Mouse (Mus musculus) intestine, postnatal 0 days (tissue): ENCODE measurements around the gene P2rx3. TPM values are rescaled to one million over a fixed set of nuclear protein-coding genes. Genes with fewer than 3 reads are reported as not detected.

ENCODE experiments used
- ATAC-seq: fragments of 200-750 bp; cut with Nextera tagmentation; 2 replicates; pipeline ENCODE4 v1.8.0; 2017; ENCODE audit warnings: mild to moderate bottlenecking, moderate TSS enrichment, moderate library complexity
- H3K27ac ChIP-seq: fragments of 300-500 bp; sonication (generic); 2 replicates; pipeline ENCODE4 v1.5.1; 2014; ENCODE audit warnings: mild to moderate bottlenecking, low read depth, low read length, moderate library complexity
- H3K27me3 ChIP-seq: fragments of 300-500 bp; sonication (generic); replicated peaks from 2 replicates; pipeline ENCODE4 v1.6.1; 2014; ENCODE audit warnings: low read length, mixed read lengths; ENCODE audit not compliant: control insufficient read depth, insufficient read depth
- H3K36me3 ChIP-seq: fragments of 300-500 bp; sonication (generic); 2 replicates; pipeline ENCODE4 v1.6.1; 2014; ENCODE audit warnings: mild to moderate bottlenecking, moderate library complexity; ENCODE audit not compliant: control insufficient read depth, insufficient read depth
- H3K4me1 ChIP-seq: fragments of 300-500 bp; sonication (generic); replicated peaks from 2 replicates; pipeline ENCODE4 v1.6.1; 2014; ENCODE audit warnings: antibody characterized with exemption, low read length, mixed read lengths; ENCODE audit not compliant: control insufficient read depth, insufficient read depth
- H3K4me2 ChIP-seq: fragments of 300-500 bp; sonication (generic); replicated peaks from 2 replicates; pipeline ENCODE4 v1.6.1; 2014; ENCODE audit warnings: low read depth, mild to moderate bottlenecking, moderate library complexity
- H3K4me3 ChIP-seq: fragments of 300-500 bp; sonication (generic); 2 replicates; pipeline ENCODE4 v1.5.1; 2014; ENCODE audit warnings: low read depth, low read length
- H3K9ac ChIP-seq: fragments of 300-500 bp; sonication (generic); 2 replicates; pipeline ENCODE4 v1.6.1; 2014; ENCODE audit warnings: mild to moderate bottlenecking, low read depth, low read length
- H3K9me3 ChIP-seq: fragments of 300-500 bp; sonication (generic); 2 replicates; pipeline ENCODE4 v1.6.1; 2016; ENCODE audit warnings: mixed run types; ENCODE audit not compliant: control insufficient read depth
- CTCF ChIP-seq: sonication (generic); IDR thresholded peaks from 2 replicates; pipeline ENCODE4 v1.5.1; 2016; ENCODE audit warnings: low read depth, mild to moderate bottlenecking, control low read depth, antibody characterized with exemption, moderate library complexity
- WGBS: fragments of 180-500 bp; shearing (Covaris S2); extraction: QIAGEN DNeasy Blood & Tissue Kit; methylation state at CpG from one replicate; pipeline ENCODE4 v1.1.7; 2014; 5-methylcytosine and 5-hydroxymethylcytosine counted together
- polyA plus RNA-seq: library from polyadenylated mRNA; unstranded; fragments of >200 nt; fragmentation: Nextera tagmentation; extraction: Ambion mirVana; gene quantifications from 2 replicates; pipeline ENCODE4 v1.2.1, GENCODE M21; 2015

The P2rx3 gene
- polyA plus RNA-seq, 1 experiment from 2014 or later: 0.26 TPM

- Histone ChIP-seq H3K4me2 (no peak overlapping the region), H3K36me3 (no peaks in the 10 kb centered on the region), H3K4me1 (peaks cover 13% of the 10 kb centered on the region), H3K4me3 (no peak overlapping the region), H3K9ac (no peak overlapping the region), H3K27me3 (no peaks in the 10 kb centered on the region), H3K27ac (no peak overlapping the region), H3K9me3 (no peaks in the 10 kb centered on the region)
- peak; percentile 24; the same call in 1 of the 2 replicates for TF ChIP-seq CTCF
- 67% methylated on average over 5 of the region's 5 CpGs for WGBS
- ATAC-seq: no peak
These were observed 23.3 kb downstream of the P2rx3 start for GRCm38 (mm10) chr2:85013826-85014587.

- 80% methylated on average over 14 of the region's 14 CpGs for WGBS
- Histone ChIP-seq H3K9me3 (no peaks in the 10 kb centered on the region), H3K4me1 (peaks cover 13% of the 10 kb centered on the region), H3K4me2 (no peak overlapping the region), H3K4me3 (no peak overlapping the region), H3K36me3 (no peaks in the 10 kb centered on the region), H3K27me3 (no peaks in the 10 kb centered on the region), H3K9ac (no peak overlapping the region), H3K27ac (no peak overlapping the region)
- ATAC-seq: no peak
- no peak for TF ChIP-seq CTCF
These were observed 24.6 kb downstream of the P2rx3 start for GRCm38 (mm10) chr2:85012679-85013078.

GRCm38 (mm10) chr2:85011906-85012604 lies 25.2 kb downstream of the P2rx3 start:
- H3K4me3 ChIP-seq: no peak overlapping the region
- no peak overlapping the region for H3K4me2 ChIP-seq
- peak; percentile 74 for ATAC-seq
- no peaks in the 10 kb centered on the region for H3K27me3 ChIP-seq
- H3K36me3 ChIP-seq: no peaks in the 10 kb centered on the region
- H3K4me1 ChIP-seq: peaks cover 13% of the 10 kb centered on the region
- peak overlapping the region; percentile 35; the same call in 1 of the 2 replicates for H3K27ac ChIP-seq
- H3K9me3 ChIP-seq: no peaks in the 10 kb centered on the region
- WGBS: 27% methylated on average over 9 of the region's 9 CpGs
- no peak for TF ChIP-seq CTCF
- H3K9ac ChIP-seq: no peak overlapping the region

- peak overlapping the region; percentile 76 for H3K27ac ChIP-seq
- no peak for TF ChIP-seq CTCF
- no peaks in the 10 kb centered on the region for H3K36me3 ChIP-seq
- no peaks in the 10 kb centered on the region for H3K27me3 ChIP-seq
- ATAC-seq: peak; percentile 89
- WGBS: 27% methylated on average over 2 of the region's 2 CpGs
- no peak overlapping the region for H3K4me3 ChIP-seq
- H3K9me3 ChIP-seq: no peaks in the 10 kb centered on the region
- peaks cover 13% of the 10 kb centered on the region for H3K4me1 ChIP-seq
- no peak overlapping the region for H3K9ac ChIP-seq
- H3K4me2 ChIP-seq: no peak overlapping the region; the same call in 1 of the 2 replicates
These were observed 28.1 kb downstream of the P2rx3 start for GRCm38 (mm10) chr2:85009212-85009611.

GRCm38 (mm10) chr2:85007729-85008128 lies 29.5 kb downstream of the P2rx3 start:
- Histone ChIP-seq H3K9me3 (no peaks in the 10 kb centered on the region), H3K4me2 (no peak overlapping the region), H3K4me1 (peaks cover 13% of the 10 kb centered on the region), H3K4me3 (no peak overlapping the region), H3K9ac (no peak overlapping the region), H3K27ac (no peak overlapping the region), H3K36me3 (no peaks in the 10 kb centered on the region), H3K27me3 (no peaks in the 10 kb centered on the region)
- WGBS: 32% methylated on average over 4 of the region's 4 CpGs
- TF ChIP-seq CTCF: peak; percentile 80
- ATAC-seq: no peak

- H3K36me3 ChIP-seq: no peaks in the 10 kb centered on the region
- 80% methylated on average over 7 of the region's 7 CpGs for WGBS
- H3K27ac ChIP-seq: no peak overlapping the region
- no peaks in the 10 kb centered on the region for H3K27me3 ChIP-seq
- no peak for ATAC-seq
- no peak for TF ChIP-seq CTCF
- no peak overlapping the region for H3K4me3 ChIP-seq
- H3K9ac ChIP-seq: no peak overlapping the region
- no peak overlapping the region for H3K4me2 ChIP-seq
- peaks cover 11% of the 10 kb centered on the region for H3K4me1 ChIP-seq
- H3K9me3 ChIP-seq: no peaks in the 10 kb centered on the region
These were observed 30.7 kb downstream of the P2rx3 start for GRCm38 (mm10) chr2:85006600-85006999.
